Mouse (Mus musculus) embryonic stem cell, embryonic (primary cell): ENCODE data around the gene Prtn3.

ENCODE experiments used
- CTCF ChIA-PET, 4 experiments: fragments of 300-600 bp in 2 of 4; fragments of 350-600 bp in 2 of 4; sonication (Branson Sonifier 250); formaldehyde crosslinking; loops; one replicate each; lab custom pipeline; 2022; ENCODE audit warnings: inconsistent platforms in 2 of 4; lab: Charles Lee
- POLR2A ChIA-PET, 4 experiments: fragments of 300-600 bp in 2 of 4; fragments of 350-600 bp in 2 of 4; sonication (Branson Sonifier 250); formaldehyde crosslinking; loops; one replicate each; lab custom pipeline; 2022; ENCODE audit warnings: antibody characterized with exemption in 4 of 4, inconsistent platforms in 1 of 4; lab: Charles Lee

Gene Prtn3

DNA sequence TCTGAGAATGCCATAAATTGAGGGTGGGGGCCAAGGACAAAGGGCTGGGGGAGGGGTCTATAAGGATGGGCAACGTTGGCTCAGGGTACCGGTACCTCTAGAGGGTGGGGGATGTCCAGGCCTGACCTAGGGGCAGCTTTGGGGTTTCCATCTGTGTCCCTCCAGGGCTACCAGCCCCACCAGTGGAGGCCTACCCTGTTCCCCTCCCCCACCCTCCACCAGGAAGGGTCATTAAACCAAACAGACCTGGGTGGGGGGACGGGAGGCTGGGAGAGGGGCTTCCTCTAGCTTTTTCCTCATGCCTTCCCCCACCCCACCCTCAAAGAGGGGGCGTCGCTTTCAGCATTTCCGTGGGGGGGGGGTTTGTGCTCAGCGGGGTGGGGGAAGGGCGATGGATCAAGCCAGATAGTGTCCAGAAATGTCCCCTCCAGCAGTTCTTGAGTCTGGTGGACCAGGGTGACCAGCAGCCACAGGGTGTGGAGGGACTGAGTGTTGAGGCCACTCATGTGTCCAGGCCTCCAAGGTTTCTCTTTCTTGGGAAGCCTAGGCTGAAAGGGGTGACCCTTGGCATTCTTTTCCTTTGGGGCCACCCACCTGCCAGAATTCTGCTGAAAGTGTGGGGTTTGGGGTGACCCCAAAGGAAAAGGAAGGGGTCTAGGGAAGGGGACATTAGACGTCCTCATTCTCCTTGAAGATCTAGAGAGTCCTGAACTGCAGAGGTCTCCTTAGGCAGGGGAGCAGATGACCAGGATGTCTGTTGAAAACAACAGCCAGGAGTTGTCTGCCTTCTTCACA, 54.8 kb downstream of the Prtn3 start:
- POLR2A ChIA-PET = interaction anchor here in 3 of 4 experiments (0.5 to 2.3 kb wide), 10 partner anchors 11 to 1241 kb away, joined by 3 to 8 read pairs (median 4); partner anchors contain the start of genes Med16 (in 2 of the 3) and Atp8b3 (in 1 of the 3)
- CTCF ChIA-PET = interaction anchor here in 2 of 4 experiments (0.6 to 0.7 kb wide), 3 partner anchors 75 to 446 kb away, joined by 3 to 7 read pairs (median 4); no protein-coding TSS in a partner anchor

DNA sequence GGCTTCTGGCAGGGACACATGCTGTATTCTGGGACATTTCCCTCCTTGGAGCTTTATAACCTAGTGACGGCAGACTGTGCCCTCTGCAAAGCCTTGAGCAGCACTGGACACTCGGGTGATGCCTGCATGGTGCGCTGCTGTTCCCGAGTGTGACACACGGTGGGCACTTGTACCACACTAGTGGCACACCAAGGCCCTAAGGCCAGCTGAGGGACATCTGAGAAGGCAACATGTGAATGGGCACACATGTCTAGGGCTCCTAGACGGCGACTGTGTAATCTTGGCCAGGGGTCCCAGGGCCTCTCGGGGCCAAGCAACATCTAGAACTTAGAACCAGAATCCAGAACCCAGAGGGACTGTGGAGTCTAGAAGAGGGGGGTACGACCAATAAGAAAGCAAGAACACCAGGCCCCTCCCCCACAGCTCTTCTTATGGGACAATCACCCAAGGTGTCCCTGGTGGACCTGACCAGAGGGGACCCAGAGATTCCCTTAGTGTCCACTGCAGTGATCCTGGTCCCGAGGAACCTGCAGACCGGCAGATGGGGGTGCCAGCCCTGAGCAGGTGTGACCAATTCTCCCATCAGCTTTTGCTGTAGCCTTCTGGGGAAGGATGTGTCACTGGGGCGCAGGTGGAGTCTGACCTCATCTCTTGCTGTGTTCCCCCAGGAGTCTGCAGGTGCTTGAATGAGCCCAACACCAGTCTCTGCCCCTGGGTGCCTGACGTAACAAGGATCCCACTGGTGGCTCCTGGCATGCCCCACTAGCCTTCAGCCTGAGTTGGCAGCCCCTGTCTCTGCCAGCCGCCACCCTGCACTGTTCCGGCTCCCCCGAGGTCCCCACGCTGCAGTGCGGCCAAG, 55.9 kb downstream of the Prtn3 start:
- ChIA-PET POLR2A (interaction anchor here in 3 of 4 experiments (0.6 to 1.2 kb wide), 4 partner anchors 21 to 238 kb away, joined by 3 to 4 read pairs (median 3); partner anchors contain the start of gene Med16 (in 1 of the 3)), CTCF (interaction anchor here in 2 of 4 experiments (0.6 to 1.3 kb wide), 5 partner anchors 27 to 235 kb away, joined by 3 to 7 read pairs (median 4); partner anchors contain the start of gene Wdr18 (in 1 of the 2))

DNA sequence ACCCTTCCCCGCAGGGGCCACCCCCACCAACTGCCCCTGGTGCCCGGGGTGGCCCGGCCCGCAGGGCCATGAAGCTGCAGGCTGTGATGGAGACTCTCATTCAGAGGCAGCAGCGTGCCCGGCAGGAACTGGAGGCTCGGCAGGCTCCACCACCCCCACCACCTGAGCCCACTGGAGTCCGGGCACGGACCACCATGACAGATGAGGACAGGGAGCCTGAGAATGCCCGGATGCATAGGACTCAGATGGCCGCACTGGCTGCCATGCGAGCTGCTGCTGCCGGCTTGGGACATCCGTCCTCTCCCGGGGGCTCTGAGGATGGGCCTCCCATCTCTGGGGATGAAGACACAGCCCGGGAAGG, 56.5 kb downstream of the Prtn3 start:
- POLR2A ChIA-PET = interaction anchor here in 1 of 4 experiments (1.1 kb wide), 1 partner anchor 200 kb away, joined by 3 read pairs; no protein-coding TSS in a partner anchor
- CTCF ChIA-PET = interaction anchor here in 1 of 4 experiments (1.2 to 1.3 kb wide), 2 partner anchors 27 to 234 kb away, joined by 3 to 6 read pairs; no protein-coding TSS in a partner anchor

DNA sequence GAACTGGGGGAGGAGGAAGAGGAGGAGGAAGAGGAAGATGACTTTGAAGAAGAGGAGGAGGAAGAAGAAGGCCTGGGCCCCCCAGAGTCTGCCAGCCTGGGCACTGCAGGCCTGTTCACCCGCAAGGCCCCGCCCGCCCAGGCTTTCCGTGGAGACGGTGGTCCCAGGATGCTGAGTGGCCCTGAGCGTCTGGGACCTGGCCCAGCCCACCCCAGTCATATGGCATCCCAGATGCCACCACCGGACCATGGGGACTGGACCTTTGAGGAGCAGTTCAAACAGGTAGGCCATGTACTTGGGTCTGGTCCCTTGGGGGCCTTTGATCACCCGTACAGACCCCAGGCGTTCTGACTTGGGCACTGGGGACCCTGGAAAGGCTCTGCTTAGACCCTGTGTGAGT, 57.5 kb downstream of the Prtn3 start:
- ChIA-PET POLR2A (interaction anchor here in 3 of 4 experiments (0.7 to 1.6 kb wide), 3 partner anchors 15 to 209 kb away, joined by 3 read pairs; partner anchors contain the start of genes Cbarp (in 1 of the 3) and Kiss1r (in 1 of the 3)), CTCF (interaction anchor here in 1 of 4 experiments (1.3 kb wide), 1 partner anchor 28 kb away, joined by 3 read pairs; the partner anchor contains the start of gene Wdr18)

DNA sequence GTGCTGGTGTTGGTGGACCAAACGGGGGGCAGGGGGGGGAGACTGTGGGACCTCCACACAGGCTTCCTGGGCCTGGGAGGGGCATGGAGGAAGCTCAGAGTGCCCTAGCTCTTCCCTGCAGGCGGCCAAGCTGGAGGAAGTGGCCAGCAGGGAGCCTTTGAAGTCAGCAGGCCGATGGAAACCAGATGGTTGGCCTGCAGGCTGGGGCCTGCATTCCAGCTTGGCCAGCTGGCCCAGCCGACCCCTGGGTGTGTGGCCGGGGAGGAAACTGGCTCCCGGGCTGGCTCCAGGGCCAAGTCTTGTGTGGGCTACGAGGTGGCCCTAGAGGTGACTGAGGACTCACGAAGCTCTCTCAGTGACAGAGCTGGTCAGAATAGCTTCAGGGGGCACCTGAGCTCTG, 58.5 kb downstream of the Prtn3 start:
- POLR2A ChIA-PET = interaction anchor here in 3 of 4 experiments (0.6 to 2.3 kb wide), 7 partner anchors 16 to 235 kb away, joined by 3 to 7 read pairs (median 3); partner anchors contain the start of genes Kiss1r (in 1 of the 3), Med16 (in 1 of the 3), Ptbp1 (in 1 of the 3) and Wdr18 (in 1 of the 3)
- CTCF ChIA-PET = interaction anchor here in 3 of 4 experiments (0.5 to 1.4 kb wide), 4 partner anchors 8 to 232 kb away, joined by 3 to 4 read pairs (median 3); partner anchors contain the start of gene Wdr18 (in 1 of the 3)
